Mouse (Mus musculus) adrenal gland, postnatal 10 days (tissue): ENCODE measurements around the gene Rasl2-9. TPM values are rescaled to one million over a fixed set of nuclear protein-coding genes. Genes with fewer than 3 reads are reported as not detected.
"Not testable (repeated sequence)": the region's sequence is repeated elsewhere in the genome, so short reads cannot be mapped to it uniquely, and the experiment has no call there.

Experiments
- DNase-seq: peaks from one replicate; pipeline ENCODE4 v3.0.0; 2021; ENCODE audit warnings: mixed read lengths
- microRNA-seq: library from miRNA; unstranded; fragments of <30 nt; microRNA quantifications from one replicate; pipeline ENCODE4 v1.2.0, GENCODE M21; 2021
- total RNA-seq, 2 experiments: library from RNA; stranded (reverse); gene quantifications; 2 replicates each; pipeline ENCODE4 v1.2.3; 2021

The Rasl2-9 gene
- total RNA-seq, 2 experiments from 2014 or later = 2.2 to 3.1 TPM

DNA sequence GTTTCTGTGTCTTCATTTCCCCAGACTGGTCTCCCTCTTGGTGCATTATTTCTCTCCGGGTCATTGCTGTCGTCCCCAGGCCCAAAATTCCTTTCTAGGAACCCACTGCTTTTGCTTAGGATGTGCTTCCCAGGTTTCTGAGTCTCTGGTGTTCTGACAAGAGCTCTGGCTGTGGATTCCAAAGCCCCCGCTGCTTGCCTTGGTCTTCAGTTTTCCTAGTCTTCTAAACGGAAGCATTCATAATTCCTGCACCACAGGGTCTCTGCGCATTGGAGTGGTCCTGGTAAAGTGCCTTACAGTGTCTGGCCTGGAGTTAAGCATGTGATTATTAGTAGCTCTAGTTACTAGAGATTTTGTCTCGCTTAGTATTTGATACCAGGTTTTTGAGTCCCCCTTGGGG is 44.9 kb downstream of the Rasl2-9 start:
- DNase-seq = no peak

DNA sequence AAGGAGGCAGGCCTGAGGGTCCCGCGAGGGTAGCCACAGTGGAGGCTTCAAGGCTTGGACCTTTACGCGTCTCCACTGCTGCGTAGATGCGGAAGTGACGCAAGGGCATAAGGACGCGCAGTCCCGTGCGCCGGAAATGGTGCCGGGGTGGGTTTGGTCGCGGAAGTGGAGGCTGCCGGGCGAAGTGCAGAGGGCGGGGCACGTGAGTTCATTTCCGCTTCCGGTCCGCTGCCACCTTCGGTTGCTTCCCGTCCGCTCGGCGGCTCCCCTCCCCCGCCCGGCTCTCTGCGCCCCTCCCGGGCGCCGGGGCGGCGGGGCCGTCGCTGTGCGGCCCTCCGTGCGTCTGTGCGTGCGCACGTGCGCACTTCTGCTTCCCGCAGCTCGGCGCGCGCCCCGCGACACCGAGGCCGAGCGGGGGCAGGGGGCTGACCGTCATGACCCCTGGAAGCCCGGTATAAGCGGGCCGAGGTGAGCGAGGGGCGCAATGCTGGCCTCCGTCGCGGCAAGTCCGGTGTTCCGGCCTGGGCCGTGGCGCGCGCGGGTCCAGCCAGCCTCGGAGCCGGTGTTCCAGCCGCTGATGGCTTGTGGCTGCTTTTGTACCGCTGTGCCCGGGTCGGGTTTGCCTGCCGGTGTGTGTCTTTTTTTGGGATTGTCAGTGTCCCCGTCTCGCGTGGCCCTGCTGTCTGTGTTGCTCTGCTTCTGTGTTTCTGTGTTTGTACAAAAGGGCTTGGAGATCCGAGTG is 45.6 kb downstream of the Rasl2-9 start, which contains the start of gene Epn1:
Gene Epn1, plus strand, starts transcription at position 226 of the 742 bp plus-strand sequence.
- DNase-seq = peak; percentile 98

DNA sequence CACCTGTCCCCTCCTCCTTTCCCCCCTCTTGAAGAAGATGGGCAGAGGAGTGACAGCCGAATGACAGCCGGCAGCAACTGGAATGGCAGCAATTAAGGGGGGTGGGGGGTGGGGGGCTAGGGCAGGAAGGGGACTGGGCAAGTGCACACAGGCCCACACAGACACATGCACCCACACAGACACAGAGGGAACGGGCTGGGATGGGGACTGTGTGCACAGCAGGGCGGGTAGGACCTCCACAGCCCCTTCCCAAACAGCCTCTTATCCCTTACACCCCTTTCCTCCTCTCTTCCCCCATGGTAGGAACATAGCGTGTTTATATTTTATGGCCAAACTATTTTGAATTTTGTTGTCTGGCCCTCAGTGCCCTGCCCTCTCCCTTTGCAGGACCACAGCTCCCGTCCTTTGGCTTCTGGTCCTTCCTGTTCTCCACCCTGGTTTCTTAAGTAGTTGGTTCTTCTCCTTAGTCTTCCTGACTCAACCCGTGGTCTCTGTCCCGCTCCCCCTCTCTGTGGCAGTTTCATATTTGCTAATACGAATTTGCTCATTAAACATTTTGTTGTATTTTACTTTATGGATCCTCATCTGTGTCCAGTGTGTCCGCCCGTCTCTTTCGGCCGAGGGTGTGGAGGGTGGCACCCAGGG is 46.3 kb downstream of the Rasl2-9 start:
- DNase-seq = not testable (repeated sequence)

DNA sequence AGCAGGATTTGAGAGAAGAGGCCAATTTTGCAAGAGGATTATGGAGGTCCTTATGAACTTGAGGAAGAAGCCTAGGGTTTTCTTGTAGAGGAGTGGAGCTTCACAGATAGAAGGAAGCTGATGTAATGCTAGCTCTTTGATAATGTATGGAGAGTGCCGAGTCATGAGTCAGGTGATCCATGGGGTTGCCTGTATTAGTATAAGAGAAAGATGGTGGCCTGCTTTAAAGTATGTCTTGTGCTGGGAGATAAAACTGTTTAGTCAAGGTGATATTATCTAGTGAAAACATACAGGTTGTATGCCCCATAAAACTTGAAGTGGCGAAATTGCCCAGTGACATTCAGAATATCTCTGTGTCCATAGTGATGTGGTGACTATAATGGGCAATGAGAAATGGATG is 48.8 kb downstream of the Rasl2-9 start:
- DNase-seq = no peak

DNA sequence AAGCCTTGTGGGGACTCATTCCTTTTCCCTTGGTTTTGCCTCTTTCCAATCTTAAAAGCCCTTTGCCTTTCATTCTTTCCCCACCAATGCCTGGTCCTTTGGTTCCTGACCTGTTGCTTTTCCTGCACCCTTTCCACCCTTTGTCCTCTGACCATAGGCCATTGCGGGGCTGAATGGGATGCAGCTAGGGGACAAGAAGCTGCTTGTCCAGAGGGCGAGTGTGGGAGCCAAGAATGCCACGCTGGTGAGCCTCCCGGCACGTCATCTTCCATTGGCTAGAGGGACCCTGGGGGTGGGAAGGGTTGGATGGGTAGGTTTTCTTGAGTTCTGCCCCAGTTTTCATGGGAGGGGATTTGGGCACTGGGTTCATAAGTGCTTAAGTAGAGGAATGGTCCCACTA is 50.8 kb downstream of the Rasl2-9 start:
- DNase-seq = no peak

Small RNA genes lying within 50 kb of the gene (microRNA-seq; reads per million reads assigned to microRNA genes)
- gene Gm26217 = not detected

Other genes with a start within 250 kb of the Rasl2-9 start
- gene Isoc2a, start 248.8 kb downstream of the Rasl2-9 start, total RNA-seq = 10 to 100 TPM; 52.8 to 56.8 TPM
- gene Gm36210, start 219.4 kb downstream of the Rasl2-9 start, total RNA-seq = not detected
- gene Zfp628, start 210.7 kb downstream of the Rasl2-9 start, total RNA-seq = 10 to 100 TPM; 14.7 to 16.4 TPM
- gene Nat14, start 203.9 kb downstream of the Rasl2-9 start, total RNA-seq = 1 to 10 TPM; 5.5 to 8.5 TPM
- 1 to 10 TPM; 5.9 to 6.9 TPM for gene Ssc5d, start 200.2 kb downstream of the Rasl2-9 start, total RNA-seq
- gene Sbk2, start 161.5 kb downstream of the Rasl2-9 start, total RNA-seq = 1 to 10 TPM; 1.6 to 3.1 TPM
- gene Sbk3, start 154.8 kb downstream of the Rasl2-9 start, total RNA-seq = under 1 TPM; 0.24 to 0.30 TPM
- gene Zfp579, start 129.8 kb downstream of the Rasl2-9 start, total RNA-seq = 10 to 100 TPM; 16.0 to 19.9 TPM
- gene Zfp524, start 111.5 kb downstream of the Rasl2-9 start, total RNA-seq = 10 to 100 TPM; 12.6 to 13.2 TPM
- 10 to 100 TPM; 24.4 to 27.7 TPM for gene Fiz1, start 111.3 kb downstream of the Rasl2-9 start, total RNA-seq
- not detected for gene Gm44973, start 110.5 kb downstream of the Rasl2-9 start, total RNA-seq
- 10 to 100 TPM; 22.9 to 30.0 TPM for gene Zfp865, start 105.6 kb downstream of the Rasl2-9 start, total RNA-seq
- gene Ccdc106, start 105.4 kb downstream of the Rasl2-9 start, total RNA-seq = 1 to 10 TPM; 2.1 to 2.6 TPM
- not detected for gene 4632433K11Rik, start 91.8 kb downstream of the Rasl2-9 start, total RNA-seq
- gene Zfp784, start 87.5 kb downstream of the Rasl2-9 start, total RNA-seq = 1 to 10 TPM; 5.7 to 7.3 TPM
- 10 to 100 TPM; 11.4 to 13.1 TPM for gene Zfp580, start 74.4 kb downstream of the Rasl2-9 start, total RNA-seq
- gene U2af2, start 63.8 kb downstream of the Rasl2-9 start, total RNA-seq = 100 to 1,000 TPM; 142 to 161 TPM
- gene Epn1, start 45.7 kb downstream of the Rasl2-9 start, total RNA-seq = 100 to 1,000 TPM; 144 to 150 TPM
- not detected for gene Rfpl4, start 9.0 kb downstream of the Rasl2-9 start, total RNA-seq
- not detected for gene Vmn1r55, start 23.7 kb upstream of the Rasl2-9 start, total RNA-seq
- not detected for gene Vmn1r56, start 70.8 kb upstream of the Rasl2-9 start, total RNA-seq
- gene Vmn1r57, start 92.5 kb upstream of the Rasl2-9 start, total RNA-seq = not detected
- not detected for gene Gm5065, start 224.6 kb upstream of the Rasl2-9 start, total RNA-seq
- gene Nlrp2, start 225.1 kb upstream of the Rasl2-9 start, total RNA-seq = not detected